Mouse (Mus musculus) thymus, postnatal 10 days (tissue): ENCODE results near the gene Chmp4b.

Experiments
- DNase-seq, 2 experiments: peaks; one replicate each; pipeline ENCODE4 v3.0.0; 2021; ENCODE audit warnings: low spot score in 2 of 2

The Chmp4b gene

GRCm38 (mm10) chr2:154682712-154683111 lies 31.2 kb downstream of the Chmp4b start:
- no peak for DNase-seq

- DNase-seq = no peak
These were observed 33.5 kb downstream of the Chmp4b start for GRCm38 (mm10) chr2:154684901-154685470.

GRCm38 (mm10) chr2:154685772-154686171 lies 34.3 kb downstream of the Chmp4b start:
- DNase-seq = no peak

- no peak for DNase-seq
These were observed 35.3 kb downstream of the Chmp4b start for GRCm38 (mm10) chr2:154686819-154687218.

GRCm38 (mm10) chr2:154689391-154689790 lies 37.9 kb downstream of the Chmp4b start:
- no peak for DNase-seq

- DNase-seq = no peak
These were observed 39.5 kb downstream of the Chmp4b start for GRCm38 (mm10) chr2:154690959-154691358.

- DNase-seq = no peak
These were observed 41.9 kb downstream of the Chmp4b start for GRCm38 (mm10) chr2:154693186-154693940.

- DNase-seq = no peak
These were observed 42.4 kb downstream of the Chmp4b start for GRCm38 (mm10) chr2:154693941-154694256.

GRCm38 (mm10) chr2:154695690-154696089 lies 44.2 kb downstream of the Chmp4b start:
- DNase-seq = no peak

GRCm38 (mm10) chr2:154696660-154697059 lies 45.2 kb downstream of the Chmp4b start:
- no peak for DNase-seq

GRCm38 (mm10) chr2:154699360-154699759 lies 47.9 kb downstream of the Chmp4b start:
- DNase-seq = no peak

- no peak for DNase-seq
These were observed 48.7 kb downstream of the Chmp4b start for GRCm38 (mm10) chr2:154700177-154700576.

- DNase-seq = peak; percentile 10 to 70
These were observed 51.3 kb downstream of the Chmp4b start for GRCm38 (mm10) chr2:154702637-154703315.

GRCm38 (mm10) chr2:154706526-154707280 lies 55.2 kb downstream of the Chmp4b start:
- DNase-seq = no peak

GRCm38 (mm10) chr2:154707284-154707683 lies 55.8 kb downstream of the Chmp4b start:
- DNase-seq = no peak

GRCm38 (mm10) chr2:154707830-154708385 lies 56.4 kb downstream of the Chmp4b start:
- DNase-seq = no peak

GRCm38 (mm10) chr2:154711701-154712100 lies 60.2 kb downstream of the Chmp4b start:
- no peak for DNase-seq

GRCm38 (mm10) chr2:154712271-154712677 lies 60.8 kb downstream of the Chmp4b start:
- DNase-seq = peak; percentile 22 to 70

- DNase-seq = peak in 1 of 2 experiments; percentile 16
These were observed 61.6 kb downstream of the Chmp4b start for GRCm38 (mm10) chr2:154713083-154713482.

GRCm38 (mm10) chr2:154713964-154714363 lies 62.5 kb downstream of the Chmp4b start:
- no peak for DNase-seq

GRCm38 (mm10) chr2:154716586-154716985 lies 65.1 kb downstream of the Chmp4b start:
- no peak for DNase-seq

GRCm38 (mm10) chr2:154717081-154717480 lies 65.6 kb downstream of the Chmp4b start:
- DNase-seq = no peak
